Mouse (Mus musculus) cerebellum, adult (tissue): ENCODE data around the gene Prss58.

Experiments
- ATAC-seq: cut with Nextera tagmentation; 2 replicates; pipeline ENCODE4 v1.9.2; 2017; ENCODE audit warnings: mild to moderate bottlenecking, moderate library complexity, mixed read lengths; ENCODE audit not compliant: insufficient number of reproducible peaks, low FRiP score, low TSS enrichment

Gene Prss58

DNA sequence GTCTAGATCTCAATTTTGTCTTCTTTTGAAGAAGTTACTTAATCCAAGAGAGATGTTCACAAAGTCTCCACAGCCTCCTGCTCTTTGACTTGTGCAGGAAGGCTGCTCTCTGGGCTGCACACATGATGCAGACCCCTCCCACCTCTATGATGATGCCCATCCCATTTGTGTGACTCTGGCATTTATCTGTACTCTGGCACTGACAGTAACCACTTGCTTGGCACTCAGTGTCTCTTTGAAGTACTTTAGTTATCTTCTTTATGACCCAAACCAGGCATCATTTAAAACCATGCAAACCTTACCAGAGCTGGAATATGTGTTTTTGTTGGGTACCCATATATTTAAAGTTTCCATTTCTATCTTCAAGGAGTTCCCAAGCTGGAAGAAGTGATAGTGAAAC, at the start of gene Prss58:
Gene Prss58, minus strand, starts transcription at position 101 of the 400 bp plus-strand sequence.
- no peak for ATAC-seq

DNA sequence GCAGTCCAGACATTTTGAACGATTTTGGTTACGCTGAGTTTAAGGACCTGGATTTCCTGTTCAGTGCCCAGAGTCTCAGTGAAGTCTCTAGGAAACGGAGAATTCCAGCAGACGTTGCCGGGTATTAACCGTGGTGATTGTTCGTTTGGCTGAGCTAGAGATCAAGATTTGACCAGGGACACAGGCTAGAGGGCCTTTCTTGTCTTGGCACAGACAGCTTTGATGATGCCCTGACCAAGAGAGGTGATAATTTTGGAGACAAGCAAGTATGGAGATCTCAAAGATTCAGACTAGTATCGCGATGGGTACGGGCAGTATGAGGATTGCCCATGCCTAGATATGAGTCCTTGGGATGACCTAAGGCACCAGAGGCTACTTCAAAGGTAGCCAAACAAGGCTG, 40.3 kb upstream of the Prss58 start, which contains the start of gene 1700074P13Rik:
Gene 1700074P13Rik, minus strand, starts transcription at position 101 of the 400 bp plus-strand sequence.
- ATAC-seq = no peak

DNA sequence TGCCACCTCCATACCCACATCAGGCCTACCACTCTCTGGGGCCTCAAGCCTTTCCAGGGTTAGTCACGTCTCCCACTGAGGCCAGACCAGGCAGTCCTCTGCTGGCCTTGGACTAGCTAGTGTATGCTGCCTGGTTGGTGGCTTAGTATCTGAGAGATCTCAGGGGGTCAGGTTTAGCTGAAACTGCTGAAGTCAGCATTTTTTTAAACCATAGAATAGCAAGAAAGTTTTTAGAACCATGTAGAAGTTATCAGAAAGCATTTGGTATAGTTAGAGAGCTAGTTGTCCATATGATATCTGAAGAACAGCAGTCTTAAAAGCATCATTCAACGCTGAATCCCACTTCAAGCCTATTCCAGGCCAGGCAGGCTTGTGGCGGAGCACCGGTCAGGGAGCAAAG, 19.8 kb upstream of the Prss58 start:
- no peak for ATAC-seq

DNA sequence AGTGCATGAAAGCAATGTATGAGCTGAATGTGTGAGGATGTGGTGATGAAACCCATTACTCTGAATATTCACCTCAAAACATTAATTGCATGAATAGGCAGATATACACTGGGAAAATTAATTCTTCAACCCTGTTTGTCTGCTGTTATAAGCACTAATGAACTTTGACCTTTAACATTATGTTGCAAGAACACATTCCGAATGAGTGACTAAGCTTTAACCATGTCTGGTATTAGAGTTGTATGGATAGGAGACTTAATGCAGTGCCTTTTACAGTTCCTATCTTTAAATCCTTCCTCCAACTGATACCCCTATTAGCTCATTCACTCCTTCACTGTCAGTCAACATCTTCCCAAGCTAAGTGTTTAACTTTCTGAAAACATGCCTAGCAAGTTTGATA, 5.5 kb downstream of the Prss58 start:
- no peak for ATAC-seq

DNA sequence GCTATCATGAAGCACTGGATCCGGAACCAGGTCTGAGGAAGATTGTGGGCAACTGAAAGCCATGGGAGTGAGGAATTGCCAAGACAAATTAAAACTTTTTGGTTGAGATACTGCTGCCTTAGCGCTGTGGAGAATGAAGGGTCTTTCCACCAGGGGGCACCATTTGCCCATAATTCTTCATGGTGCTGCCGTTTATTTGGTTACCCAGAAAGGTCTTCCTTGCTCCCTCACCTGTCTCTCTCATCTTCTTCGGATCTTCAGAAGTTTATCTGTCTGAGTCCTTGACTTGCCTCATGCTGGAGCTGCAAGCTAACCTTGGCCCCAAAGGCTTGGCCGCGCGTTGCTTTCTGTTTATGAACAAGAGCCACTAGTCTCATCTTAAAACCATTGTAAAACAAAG, 6.6 kb downstream of the Prss58 start:
- no peak for ATAC-seq

DNA sequence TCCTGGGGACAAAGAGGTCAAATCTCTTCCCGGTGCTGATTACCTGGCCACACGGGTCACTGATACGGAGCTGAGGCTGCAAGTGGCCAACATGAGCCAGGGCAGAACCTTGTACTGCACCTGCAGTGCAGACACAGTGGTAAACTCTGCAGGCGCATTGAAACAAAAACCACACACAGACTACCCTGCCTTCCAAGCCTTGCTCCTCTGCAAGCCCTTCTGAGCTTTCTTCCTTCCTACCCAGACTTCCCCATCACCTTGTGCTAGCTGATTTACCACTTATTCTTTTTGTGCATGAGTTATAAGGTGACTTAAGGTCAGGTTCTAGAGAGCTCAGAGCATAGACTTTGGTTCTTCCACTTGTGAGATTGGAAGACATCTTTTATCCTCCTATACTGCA, 8.4 kb downstream of the Prss58 start:
- ATAC-seq = no peak

DNA sequence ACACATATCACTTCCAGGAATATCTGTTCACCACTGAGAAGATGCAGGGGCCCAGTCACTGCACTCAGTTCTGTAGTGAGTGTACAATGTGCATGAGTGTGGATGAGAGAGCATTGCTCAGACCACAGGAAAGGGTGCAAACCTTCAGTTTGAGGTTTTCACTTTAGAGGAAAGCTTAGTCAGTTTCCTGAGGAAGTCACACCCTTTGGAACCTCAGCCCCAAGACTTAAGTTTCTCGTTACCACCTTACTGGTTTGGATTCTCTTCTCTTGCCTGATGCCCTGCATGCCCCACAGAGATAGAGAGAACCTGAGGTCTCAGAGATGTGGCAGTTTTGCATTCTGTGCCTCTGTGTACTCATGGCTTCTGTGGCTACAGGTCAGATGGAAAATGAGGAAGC, 9.2 kb downstream of the Prss58 start:
- no peak for ATAC-seq

DNA sequence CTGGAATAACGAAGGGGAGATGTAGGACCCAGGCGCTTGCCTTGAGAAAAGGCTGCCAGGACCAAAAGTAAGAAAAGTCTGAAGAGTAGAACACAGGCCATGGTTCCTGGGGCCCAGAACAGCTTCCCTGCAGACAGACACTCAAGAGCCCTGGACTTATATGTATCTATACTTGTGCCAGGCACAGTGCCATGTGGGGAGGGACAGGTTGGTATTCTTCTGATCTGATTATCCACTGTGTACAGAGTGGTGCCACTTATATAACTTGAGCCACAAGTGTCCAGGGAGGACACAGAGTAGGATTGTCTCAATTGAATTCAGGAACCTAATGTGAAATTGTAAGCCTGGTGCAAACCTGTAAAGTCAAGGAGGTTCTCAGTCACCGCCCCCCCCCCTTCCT, 12.8 kb downstream of the Prss58 start, which contains the start of gene Moxd2:
Gene Moxd2, minus strand, starts transcription at position 101 of the 400 bp plus-strand sequence.
- ATAC-seq = no peak

DNA sequence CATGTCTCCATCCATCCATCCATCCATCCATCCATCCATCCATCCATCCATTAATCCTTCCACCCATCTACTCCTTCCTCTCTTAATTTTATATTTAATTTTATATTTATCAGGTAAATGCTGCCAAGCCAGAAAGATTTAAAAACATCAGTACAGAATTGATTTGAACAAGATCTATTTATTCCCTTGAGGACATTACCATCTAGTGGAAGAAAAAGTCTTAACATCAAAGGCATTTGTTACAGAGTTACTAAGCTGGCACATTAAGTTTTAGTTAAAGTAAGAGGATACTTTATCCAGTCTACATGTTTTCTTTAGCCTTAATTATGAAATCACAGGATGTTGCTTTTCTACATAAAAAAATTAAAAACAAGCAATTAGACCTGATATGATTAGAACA, 54.9 kb downstream of the Prss58 start:
- no peak for ATAC-seq
